Mouse (Mus musculus) limb, embryonic 12.5 days (tissue): ENCODE results near the gene Dlx1. TPM values are rescaled to one million over a fixed set of nuclear protein-coding genes. Genes with fewer than 3 reads are reported as not detected.

Experiments
- ATAC-seq: fragments of 200-750 bp; cut with Nextera tagmentation; 2 replicates; pipeline ENCODE4 v1.8.0; 2017; ENCODE audit warnings: low read depth, moderate TSS enrichment; ENCODE audit not compliant: insufficient number of reproducible peaks, insufficient read depth, low FRiP score, low TSS enrichment
- H3K27ac ChIP-seq: fragments of 300-500 bp; sonication (generic); 2 replicates; pipeline ENCODE4 v1.5.1; 2016; ENCODE audit warnings: mild to moderate bottlenecking, moderate library complexity
- H3K27me3 ChIP-seq: fragments of 300-500 bp; sonication (generic); 2 replicates; pipeline ENCODE4 v1.6.1; 2016; ENCODE audit warnings: mild to moderate bottlenecking, moderate library complexity
- H3K36me3 ChIP-seq: fragments of 300-500 bp; sonication (generic); 2 replicates; pipeline ENCODE4 v1.6.1; 2016; ENCODE audit warnings: mild to moderate bottlenecking, moderate library complexity
- H3K4me1 ChIP-seq: fragments of 300-500 bp; sonication (generic); replicated peaks from 2 replicates; pipeline ENCODE4 v1.6.1; 2016
- H3K4me2 ChIP-seq: fragments of 300-500 bp; sonication (generic); 2 replicates; pipeline ENCODE4 v1.6.1; 2016; ENCODE audit warnings: mild to moderate bottlenecking, moderate library complexity
- H3K4me3 ChIP-seq: fragments of 300-500 bp; sonication (generic); replicated peaks from 2 replicates; pipeline ENCODE4 v1.5.1; 2016; ENCODE audit warnings: mild to moderate bottlenecking
- H3K9ac ChIP-seq: fragments of 300-500 bp; sonication (generic); replicated peaks from 2 replicates; pipeline ENCODE4 v1.6.1; 2016; ENCODE audit warnings: mild to moderate bottlenecking, moderate library complexity
- H3K9me3 ChIP-seq: fragments of 300-500 bp; sonication (generic); 2 replicates; pipeline ENCODE4 v1.6.1; 2016; ENCODE audit warnings: mild to moderate bottlenecking, moderate library complexity
- WGBS: fragments of 180-500 bp; shearing (Covaris S2); methylation state at CpG from one replicate; pipeline ENCODE4 v1.1.7; 2016; 5-methylcytosine and 5-hydroxymethylcytosine counted together
- polyA plus RNA-seq: library from polyadenylated mRNA; unstranded; fragments of >200 nt; fragmentation: Nextera tagmentation; extraction: Ambion mirVana; gene quantifications from 2 replicates; pipeline ENCODE4 v1.2.1, GENCODE M21; 2016

Dlx1 gene
- polyA plus RNA-seq, 1 experiment from 2014 or later: 6.3 TPM

- Histone ChIP-seq H3K4me1 (peaks cover 30% of the 10 kb centered on the region), H3K27me3 (peaks cover 96% of the 10 kb centered on the region), H3K9ac (peak overlapping the region; percentile 50), H3K27ac (no peak overlapping the region), H3K9me3 (no peaks in the 10 kb centered on the region), H3K4me3 (peak overlapping the region; percentile 53), H3K4me2 (peak overlapping the region; percentile 92), H3K36me3 (no peaks in the 10 kb centered on the region)
- peak; percentile 41 for ATAC-seq
- under 1% methylated on average over 53 of the region's 57 CpGs for WGBS
Observed at GRCm38 (mm10) chr2:71528714-71529510, 999 bp downstream of the Dlx1 start.

DNA sequence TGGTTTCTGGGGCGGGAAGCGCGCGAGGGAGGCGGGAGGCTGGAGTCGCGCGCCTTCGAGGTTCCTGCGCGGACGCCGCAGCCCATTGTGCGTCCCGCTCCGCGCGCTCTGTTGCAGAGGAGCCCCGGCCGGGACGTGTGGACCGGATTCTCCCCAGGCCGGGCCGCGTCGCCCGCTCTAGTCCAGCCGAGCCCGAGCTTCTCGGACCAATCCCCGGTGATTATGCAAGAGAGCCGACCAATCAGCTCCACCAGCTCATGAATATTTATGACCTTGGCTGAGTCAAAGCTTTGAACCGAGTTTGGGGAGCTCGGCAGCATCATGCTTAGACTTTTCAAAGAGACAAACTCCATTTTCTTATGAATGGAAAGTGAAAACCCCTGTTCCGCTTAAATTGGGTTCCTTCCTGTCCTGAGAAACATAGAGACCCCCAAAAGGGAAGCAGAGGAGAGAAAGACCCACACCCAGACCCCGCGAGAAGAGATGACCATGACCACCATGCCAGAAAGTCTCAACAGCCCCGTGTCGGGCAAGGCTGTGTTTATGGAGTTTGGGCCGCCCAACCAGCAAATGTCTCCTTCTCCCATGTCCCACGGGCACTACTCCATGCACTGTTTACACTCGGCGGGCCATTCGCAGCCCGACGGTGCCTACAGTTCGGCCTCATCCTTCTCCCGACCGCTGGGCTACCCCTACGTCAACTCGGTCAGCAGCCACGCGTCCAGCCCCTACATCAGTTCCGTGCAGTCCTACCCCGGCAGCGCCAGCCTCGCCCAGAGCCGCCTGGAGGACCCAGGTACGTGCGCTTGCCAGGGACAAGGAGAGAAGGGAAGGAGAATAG lies 1.8 kb downstream of the Dlx1 start:
- Histone ChIP-seq H3K4me1 (peaks cover 30% of the 10 kb centered on the region), H3K4me2 (peak overlapping the region; percentile 92), H3K36me3 (no peaks in the 10 kb centered on the region), H3K27ac (no peak overlapping the region), H3K9me3 (no peaks in the 10 kb centered on the region), H3K4me3 (peak overlapping the region; percentile 53), H3K9ac (peak overlapping the region; percentile 50), H3K27me3 (peaks cover 98% of the 10 kb centered on the region)
- WGBS: under 1% methylated on average over 55 of the region's 60 CpGs
- ATAC-seq: peak; percentile 80

- Histone ChIP-seq H3K4me3 (peak overlapping the region; percentile 53), H3K27ac (no peak overlapping the region), H3K4me2 (peak overlapping the region; percentile 92), H3K9ac (0 out of 2 replicates have a peak overlapping the region, but pooled peaks have one; percentile 18), H3K27me3 (peaks cover 96% of the 10 kb centered on the region), H3K36me3 (no peaks in the 10 kb centered on the region), H3K4me1 (peaks cover 30% of the 10 kb centered on the region), H3K9me3 (no peaks in the 10 kb centered on the region)
- under 1% methylated on average over 34 of the region's 34 CpGs for WGBS
- no peak for ATAC-seq
Observed at GRCm38 (mm10) chr2:71530391-71531123, 2.6 kb downstream of the Dlx1 start.

DNA sequence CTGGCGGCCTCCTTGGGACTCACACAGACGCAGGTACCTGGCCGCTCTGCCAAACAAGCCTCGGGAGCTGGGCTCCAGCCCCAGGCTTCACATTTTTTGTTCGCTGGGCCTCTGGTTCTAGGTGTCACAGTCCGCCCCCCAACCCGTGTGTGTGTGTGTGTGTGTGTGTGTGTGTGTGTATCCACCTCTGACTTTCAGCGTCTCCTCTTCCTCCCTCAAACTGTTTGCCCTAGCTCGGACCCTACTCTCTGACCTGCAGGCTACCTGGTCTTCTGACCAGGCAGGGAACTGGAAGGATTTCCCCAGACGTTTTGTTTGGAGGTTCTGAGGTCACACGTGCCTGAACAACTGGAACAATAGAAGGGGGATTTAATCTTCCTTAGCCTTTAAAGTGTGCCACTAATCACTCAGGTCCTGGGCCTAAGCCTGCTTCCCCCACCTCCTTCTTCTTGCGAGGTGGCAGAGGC lies 3.2 kb downstream of the Dlx1 start:
- Histone ChIP-seq H3K4me3 (peak overlapping the region; percentile 53), H3K9ac (no peak overlapping the region), H3K4me2 (peak overlapping the region; percentile 92; the same call in 1 of the 2 replicates), H3K4me1 (peaks cover 30% of the 10 kb centered on the region), H3K36me3 (no peaks in the 10 kb centered on the region), H3K9me3 (no peaks in the 10 kb centered on the region), H3K27me3 (peaks cover 94% of the 10 kb centered on the region), H3K27ac (no peak overlapping the region)
- ATAC-seq: no peak
- 0% methylated on average over 12 of the region's 12 CpGs for WGBS

GRCm38 (mm10) chr2:71531990-71532970 lies 4.4 kb downstream of the Dlx1 start:
- no peak overlapping the region for H3K4me3 ChIP-seq
- under 1% methylated on average over 43 of the region's 43 CpGs for WGBS
- H3K4me2 ChIP-seq: peak overlapping the region; percentile 17; the same call in 1 of the 2 replicates
- H3K4me1 ChIP-seq: peaks cover 30% of the 10 kb centered on the region
- peaks cover 94% of the 10 kb centered on the region for H3K27me3 ChIP-seq
- no peak overlapping the region for H3K27ac ChIP-seq
- no peak for ATAC-seq
- no peaks in the 10 kb centered on the region for H3K36me3 ChIP-seq
- no peak overlapping the region for H3K9ac ChIP-seq
- no peaks in the 10 kb centered on the region for H3K9me3 ChIP-seq

DNA sequence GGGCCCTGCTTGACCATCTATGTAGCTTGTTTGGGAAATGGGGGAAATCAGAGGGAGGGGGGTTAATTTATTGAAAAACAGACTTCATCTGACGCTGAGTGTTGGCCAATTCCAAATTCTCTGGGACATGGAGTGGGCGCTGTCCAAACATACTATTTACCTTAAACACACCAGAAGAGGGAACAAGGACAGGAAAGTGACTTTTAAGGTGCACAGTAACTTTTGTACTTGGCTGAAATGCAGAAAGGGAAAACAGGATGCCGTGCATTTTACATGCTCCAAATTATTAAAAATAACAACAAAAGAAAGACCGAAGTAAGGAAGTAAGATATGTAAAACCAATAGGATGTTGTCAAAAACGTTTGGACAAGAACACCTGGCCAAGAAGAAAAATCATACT lies 5.2 kb downstream of the Dlx1 start:
- Histone ChIP-seq H3K36me3 (no peaks in the 10 kb centered on the region), H3K27ac (no peak overlapping the region), H3K9me3 (no peaks in the 10 kb centered on the region), H3K27me3 (peaks cover 95% of the 10 kb centered on the region), H3K4me2 (no peak overlapping the region), H3K4me1 (peaks cover 30% of the 10 kb centered on the region), H3K4me3 (no peak overlapping the region), H3K9ac (no peak overlapping the region)
- no peak for ATAC-seq
- WGBS: 10% methylated on average over 5 of the region's 5 CpGs

DNA sequence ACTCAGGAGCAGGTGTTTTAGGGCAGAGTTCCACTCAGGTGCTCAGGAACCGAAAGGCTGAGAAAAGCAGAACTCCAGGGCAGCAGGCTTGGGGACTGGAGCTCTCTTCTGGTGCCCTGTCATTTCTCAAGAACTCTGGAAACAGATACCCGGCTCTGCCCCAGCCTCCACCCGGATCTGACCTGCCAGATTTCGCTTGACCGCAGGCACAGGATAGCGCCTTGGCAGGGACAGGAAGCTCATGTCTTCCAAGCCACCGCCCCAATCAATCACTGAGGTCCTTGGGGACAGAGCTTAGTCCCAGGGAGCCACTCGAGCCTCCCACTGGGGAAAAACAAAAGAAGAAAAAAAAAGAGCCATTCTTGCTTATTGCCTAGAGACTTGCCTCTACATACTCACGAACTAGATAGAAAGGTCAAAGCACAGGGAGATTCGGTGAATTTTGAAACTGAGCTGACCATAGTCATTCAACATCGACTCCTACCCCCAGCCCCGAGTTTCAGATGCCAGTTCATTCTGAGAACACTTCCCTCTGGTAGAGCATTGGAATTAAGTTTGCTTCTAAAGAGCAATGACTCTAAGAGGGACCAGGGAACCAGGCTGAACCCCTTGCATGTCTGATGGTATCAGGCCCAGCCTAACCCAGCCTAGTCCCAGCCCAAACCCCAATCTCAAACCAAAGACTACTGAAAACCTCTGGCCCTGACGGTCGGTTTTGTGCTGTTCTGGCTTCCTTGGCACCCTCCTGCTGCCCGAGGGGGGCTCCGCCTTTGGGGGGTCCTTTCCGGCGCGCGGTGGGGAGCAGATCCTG lies 6.5 kb downstream of the Dlx1 start:
- peaks cover 95% of the 10 kb centered on the region for H3K27me3 ChIP-seq
- H3K9me3 ChIP-seq: no peaks in the 10 kb centered on the region
- no peak overlapping the region for H3K9ac ChIP-seq
- no peaks in the 10 kb centered on the region for H3K36me3 ChIP-seq
- 1% methylated on average over 20 of the region's 20 CpGs for WGBS
- no peak overlapping the region for H3K27ac ChIP-seq
- peaks cover 25% of the 10 kb centered on the region for H3K4me1 ChIP-seq
- no peak overlapping the region for H3K4me3 ChIP-seq
- no peak overlapping the region for H3K4me2 ChIP-seq
- no peak for ATAC-seq

- WGBS: under 1% methylated on average over 45 of the region's 48 CpGs
- Histone ChIP-seq H3K4me1 (peaks cover 54% of the 10 kb centered on the region), H3K9ac (no peak overlapping the region), H3K27me3 (peaks cover 98% of the 10 kb centered on the region), H3K27ac (no peak overlapping the region), H3K36me3 (no peaks in the 10 kb centered on the region), H3K4me3 (peak overlapping the region; percentile 28), H3K9me3 (no peaks in the 10 kb centered on the region), H3K4me2 (peak overlapping the region; percentile 49)
- peak; percentile 34; the same call in 1 of the 2 replicates for ATAC-seq
Observed at GRCm38 (mm10) chr2:71540611-71541417, 12.9 kb downstream of the Dlx1 start.
